11 mouse cellular contexts compared by ENCODE assay signal in genomic region chr7:58759265-58759664, GRCm38 (mm10).
"Had no signal": no experiment of that assay in that cellular context is flagged by ENCODE, and none has a peak within 500 bp of the region (broad histone marks: within the 10 kb centered on the region; RNA-seq: fewer than 3 reads in every experiment).

No protein-coding gene starts in this region.

- DNase-seq: kidney, adult 8-10 months; kidney, postnatal 10 days; kidney, postnatal 36 days; left cerebral cortex, postnatal 4 days; liver, postnatal 0 days; lung, embryonic 14.5 days; right cerebral cortex, postnatal 4 days had no signal

- ATAC-seq: intestine, postnatal 0 days; liver, postnatal 0 days; lung, postnatal 0 days; midbrain, embryonic 13.5 days; midbrain, embryonic 16.5 days had no signal
